Mouse (Mus musculus) liver, embryonic 14.5 days (tissue): ENCODE data around the gene Myo10.

ENCODE experiments used
- CTCF ChIP-seq: IDR thresholded peaks from 2 replicates; pipeline ENCODE4 v1.5.1; 2016; ENCODE audit warnings: antibody characterized with exemption, low read depth, control low read depth
- EP300 ChIP-seq: IDR thresholded peaks from 2 replicates; pipeline ENCODE4 v1.6.1; 2016; ENCODE audit warnings: antibody characterized with exemption, low read depth

DNA sequence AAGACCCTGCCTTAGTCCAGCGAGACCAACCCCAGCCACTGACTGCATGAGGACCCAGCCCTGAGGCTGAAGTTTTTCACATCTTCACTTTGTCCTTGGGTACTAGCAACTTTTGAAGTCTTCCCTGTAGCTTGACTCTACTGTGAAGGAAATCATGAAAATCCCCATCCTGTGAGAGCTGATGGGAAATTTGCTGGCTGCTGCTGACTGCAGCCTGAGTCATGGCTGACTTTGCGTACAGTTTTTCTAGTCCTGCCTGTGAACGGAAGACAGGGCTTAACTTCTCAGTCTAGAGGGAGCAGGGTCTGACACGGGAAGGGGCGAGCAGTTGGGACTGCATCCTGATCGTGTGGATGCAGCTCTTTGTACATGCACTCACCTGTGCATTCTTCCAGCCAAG is 30.6 kb downstream of the Myo10 start:
- TF ChIP-seq CTCF (no peak), EP300 (no peak)
